Mouse (Mus musculus) ES-Bruce4 (cell line): ENCODE data around the gene Dok4.

Experiments
- CTCF ChIP-seq: IDR thresholded peaks from one replicate; pipeline ENCODE4 v1.8.1; 2011; ENCODE audit warnings: low read depth, low read length
- POLR2A ChIP-seq: IDR thresholded peaks from one replicate; pipeline ENCODE4 v1.8.1; 2011; ENCODE audit warnings: low read length; ENCODE audit not compliant: insufficient read depth

GRCm38 (mm10) chr8:94841183-94841582 lies 34.9 kb downstream of the Dok4 start:
- TF ChIP-seq CTCF (no peak), POLR2A (no peak)
